Mouse (Mus musculus) bone marrow, adult 2 months (tissue): Measurements from ENCODE around the gene Frmd5.

Experiments
- CTCF ChIP-seq: fragments of 200-500 bp; IDR thresholded peaks from 2 replicates; pipeline ENCODE4 v1.5.1; 2011; ENCODE audit warnings: low read length, control low read depth; ENCODE audit not compliant: control insufficient read depth, insufficient read depth
- POLR2A ChIP-seq: fragments of 200-500 bp; IDR thresholded peaks from 2 replicates; pipeline ENCODE4 v1.6.1; 2011; ENCODE audit warnings: low read depth, mild to moderate bottlenecking, control low read depth, low read length, borderline replicate concordance; ENCODE audit not compliant: control insufficient read depth

- TF ChIP-seq CTCF (no peak), POLR2A (no peak)
Measured at GRCm38 (mm10) chr2:121655106-121655505, 151.8 kb downstream of the Frmd5 start.
